Mouse (Mus musculus): ENCODE measurements around the gene 1700011L22Rik. TPM values are rescaled to one million over a fixed set of nuclear protein-coding genes. Genes with fewer than 3 reads are reported as not detected.

Gene 1700011L22Rik
- polyA plus RNA-seq, 3 experiments from 2014 or later, result not detected

- ATAC-seq, result no peak
Observed at GRCm38 (mm10) chr8:79165276-79165675, 83.1 kb downstream of the 1700011L22Rik start.

GRCm38 (mm10) chr8:79164336-79164735 is 84.0 kb downstream of the 1700011L22Rik start:
- ATAC-seq, result no peak

GRCm38 (mm10) chr8:79162533-79163308 is 85.6 kb downstream of the 1700011L22Rik start:
- ATAC-seq, result no peak

- peak; percentile 97 for ATAC-seq
Observed at GRCm38 (mm10) chr8:79161172-79161778, 87.1 kb downstream of the 1700011L22Rik start.

Other genes starting within 250 kb of the 1700011L22Rik start
- gene Zfp827, start 220.1 kb downstream of the 1700011L22Rik start, polyA plus RNA-seq (2017; shearing (Covaris generic)), result 1 to 10 TPM; 2.0 to 7.7 (median 6.2) TPM
- gene Mmaa, start 46.4 kb upstream of the 1700011L22Rik start, polyA plus RNA-seq (2017; shearing (Covaris generic)), result 1 to 10 TPM; 6.0 to 8.7 (median 6.5) TPM
- gene Smad1, start 150.9 kb upstream of the 1700011L22Rik start, polyA plus RNA-seq (2017; shearing (Covaris generic)), result 1 to 10 TPM; 2.9 to 8.1 (median 7.1) TPM

All from inflammation-experienced regulatory T-cells, adult 6 months (primary cell).